Mouse (Mus musculus): ENCODE measurements around the gene Klhl29.

DNA sequence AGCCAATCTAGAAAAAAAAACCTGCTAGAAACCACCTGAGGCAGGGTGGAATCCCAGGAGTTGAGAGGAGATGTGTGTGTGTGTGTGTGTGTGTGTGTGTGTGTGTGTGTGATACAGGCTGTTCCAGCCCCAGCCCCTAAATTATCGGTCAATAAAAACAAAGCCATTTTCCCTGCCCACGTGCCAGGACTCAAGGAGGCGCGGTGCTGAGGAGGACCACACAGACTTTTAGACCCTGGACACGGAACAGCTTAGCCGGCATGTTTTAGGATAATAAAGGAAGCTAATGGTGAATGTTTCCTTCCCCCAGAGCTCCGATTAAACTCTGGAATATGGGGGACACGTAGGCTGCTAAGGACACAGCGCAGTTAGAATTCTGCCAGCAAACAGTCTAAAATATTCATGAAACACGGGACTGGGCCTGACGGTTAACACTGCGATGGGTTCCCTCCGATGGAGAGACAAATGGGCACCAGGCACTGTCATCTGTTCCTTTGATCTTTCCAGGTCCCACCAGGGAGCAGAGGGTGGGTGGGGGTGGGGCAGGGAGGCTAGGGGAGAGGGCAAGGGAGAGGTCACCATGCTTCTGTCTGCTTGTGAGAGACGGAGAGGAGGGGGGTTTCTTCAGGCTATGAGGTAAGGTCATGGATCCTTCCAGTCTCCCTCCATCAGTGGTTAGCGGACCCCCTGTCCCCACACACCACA lies 185.9 kb downstream of the Klhl29 start:
- no peak for TF ChIP-seq POLR2A (IDR thresholded peaks at IDR 0.05; ENCODE audit: borderline replicate concordance, extremely low read depth, insufficient read depth, insufficient read length, poor library complexity, severe bottlenecking)
- no peak for TF ChIP-seq CTCF (IDR thresholded peaks at IDR 0.05; ENCODE audit: borderline replicate concordance, extremely low read depth, insufficient read depth, insufficient read length)

Data from brain, embryonic 14.5 days (tissue).